Mouse (Mus musculus) mouse trophoblast stem cell (cell line): ENCODE measurements around the gene Pacrg.

Experiments used
- in situ Hi-C, 2 experiments: fragments of 300-500 bp; cut with MseI, MboI; formaldehyde crosslinking; loops; 2 replicates in 1 of 2; 3 replicates in 1 of 2; pipeline ENCODE4 v1.15.1; 2025

Gene Pacrg

DNA sequence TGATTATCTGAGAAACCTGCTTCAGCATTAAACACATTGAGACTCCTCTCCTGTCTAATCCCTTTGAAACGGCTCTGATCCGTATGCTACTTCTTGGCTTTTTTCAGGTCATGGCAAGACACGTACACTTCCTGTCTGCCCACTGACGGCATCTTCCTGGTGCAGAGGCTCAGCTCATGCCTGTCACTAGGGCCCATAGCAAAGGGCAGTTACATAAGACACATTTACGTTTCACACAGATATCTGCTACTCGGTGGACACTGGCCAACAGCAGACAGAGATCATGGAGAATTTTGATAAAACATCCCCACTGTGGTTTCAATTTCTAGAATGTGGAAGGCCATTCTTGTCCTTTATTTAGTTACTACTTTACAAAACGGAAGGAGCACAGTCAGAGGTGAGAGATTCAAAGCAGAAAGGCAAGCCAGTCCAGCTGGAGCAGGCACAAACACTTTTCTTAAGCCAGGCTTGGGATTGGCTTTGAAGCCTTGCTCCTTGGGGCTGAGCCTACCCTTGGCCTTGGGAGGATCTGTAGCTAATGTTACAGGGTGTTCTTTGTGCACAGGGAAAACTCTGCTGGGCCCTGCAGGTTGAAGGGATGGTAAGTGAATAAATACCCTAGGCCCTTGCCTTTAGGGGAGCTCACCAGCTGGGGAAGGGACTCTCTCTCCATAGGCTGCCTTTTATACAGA is 432.9 kb downstream of the Pacrg start:
- in situ Hi-C loops: no loop called here

DNA sequence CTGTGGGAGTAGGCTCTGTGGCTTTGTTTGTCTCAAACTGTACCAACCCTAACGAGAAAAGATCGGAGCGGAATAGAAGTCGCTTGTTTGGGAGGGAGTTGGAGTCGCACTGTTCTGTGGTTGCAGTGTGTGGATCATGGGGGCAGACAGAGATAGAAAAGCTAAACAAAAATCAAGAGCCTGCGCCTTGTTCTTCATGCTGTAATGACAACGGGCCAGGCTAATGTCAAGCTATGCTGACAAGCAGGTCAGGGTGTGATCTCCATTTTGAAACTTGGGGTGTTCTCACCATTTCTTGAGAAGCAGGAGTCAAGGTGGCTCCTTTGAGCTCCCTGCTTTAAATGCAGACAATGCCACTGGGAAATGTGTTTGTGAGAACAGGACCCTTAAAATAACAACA is 433.8 kb downstream of the Pacrg start:
- in situ Hi-C loops: no loop called here

DNA sequence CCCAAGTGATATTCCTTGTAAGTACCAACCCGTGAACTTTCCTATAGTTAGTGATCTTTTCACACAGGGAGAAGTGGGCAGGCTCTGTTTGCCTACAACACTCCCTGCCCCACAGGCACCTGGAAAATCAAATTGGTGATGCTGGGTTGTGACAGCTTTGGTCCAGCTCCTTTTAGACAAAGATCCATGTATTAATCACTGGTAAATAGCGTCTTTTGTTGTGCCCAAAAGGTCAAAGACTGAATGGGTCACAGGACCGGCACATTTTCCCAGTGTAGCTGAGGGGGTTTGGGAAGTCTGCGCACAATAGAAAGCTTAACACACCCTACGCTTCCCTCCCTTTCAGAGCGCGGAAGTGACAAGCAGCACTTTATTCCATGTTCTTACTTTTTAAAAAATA is 434.2 kb downstream of the Pacrg start:
- in situ Hi-C loops: no loop called here

DNA sequence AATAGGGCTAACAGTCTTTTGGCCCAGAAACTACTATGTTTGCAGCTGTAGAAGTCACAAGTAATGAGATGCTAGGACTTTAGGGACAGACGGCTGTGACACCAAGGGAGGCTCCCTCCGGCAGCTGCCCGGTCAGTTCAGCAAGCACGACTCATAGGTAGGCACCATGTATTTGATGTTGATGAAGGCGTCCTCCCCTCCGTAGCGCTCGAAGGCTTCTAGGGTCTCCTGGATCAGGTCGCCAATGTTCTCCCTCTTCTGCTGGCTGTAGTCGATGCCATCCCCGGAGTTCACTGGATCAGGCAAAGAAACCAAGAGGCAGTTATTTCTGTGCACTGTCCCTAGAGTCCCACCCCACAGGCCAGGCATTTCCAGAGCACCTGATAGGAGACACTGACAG is 436.9 kb downstream of the Pacrg start:
- in situ Hi-C loops: no loop called here

- in situ Hi-C loops: no loop called here
These were observed 438.0 kb downstream of the Pacrg start for GRCm38 (mm10) chr17:10402064-10402640.

- in situ Hi-C loops: no loop called here
These were observed 438.6 kb downstream of the Pacrg start for GRCm38 (mm10) chr17:10401529-10401928.

DNA sequence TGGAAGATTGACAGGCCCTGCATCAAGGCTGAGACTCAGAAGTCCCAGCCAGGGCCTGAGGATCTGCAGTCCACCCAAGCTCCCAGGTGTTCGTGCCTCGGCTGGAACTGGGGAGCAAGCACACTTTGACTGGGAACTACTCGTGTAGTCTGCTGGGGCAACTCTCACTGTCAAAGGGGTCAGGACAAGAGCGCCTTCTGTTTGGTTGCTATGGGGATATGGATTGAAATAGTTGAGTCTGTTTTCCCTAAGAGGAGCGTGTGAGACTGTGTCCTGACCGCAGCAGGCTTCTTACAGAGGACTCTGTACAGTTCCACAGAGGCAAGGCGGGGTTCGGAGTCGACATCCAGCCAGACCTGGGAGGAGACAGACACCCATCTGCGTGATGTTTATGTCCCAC is 440.4 kb downstream of the Pacrg start:
- in situ Hi-C loops: no loop called here

DNA sequence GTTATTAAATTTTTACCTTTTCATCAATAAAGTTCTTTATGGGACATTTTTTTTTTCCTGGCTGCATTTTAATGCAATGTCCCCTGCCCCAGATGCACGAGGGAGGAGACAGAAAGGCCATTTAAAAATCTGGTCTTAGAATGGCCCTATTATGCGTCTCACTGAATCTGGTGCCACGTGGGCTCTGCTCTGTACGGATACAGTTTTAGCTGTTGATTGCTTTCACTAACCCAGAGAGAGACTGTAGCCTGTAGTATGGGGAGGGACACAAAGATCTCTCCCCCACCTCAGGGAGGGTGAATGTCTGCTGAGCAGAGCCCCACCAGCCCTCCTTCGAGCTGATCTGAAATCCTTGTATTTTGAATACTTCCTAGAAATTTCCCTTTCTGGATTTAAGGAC is 441.2 kb downstream of the Pacrg start:
- in situ Hi-C loops: no loop called here

GRCm38 (mm10) chr17:10397924-10398627 is 442.0 kb downstream of the Pacrg start:
- in situ Hi-C loops: no loop called here

- in situ Hi-C loops: no loop called here
These were observed 442.8 kb downstream of the Pacrg start for GRCm38 (mm10) chr17:10397336-10397735.

DNA sequence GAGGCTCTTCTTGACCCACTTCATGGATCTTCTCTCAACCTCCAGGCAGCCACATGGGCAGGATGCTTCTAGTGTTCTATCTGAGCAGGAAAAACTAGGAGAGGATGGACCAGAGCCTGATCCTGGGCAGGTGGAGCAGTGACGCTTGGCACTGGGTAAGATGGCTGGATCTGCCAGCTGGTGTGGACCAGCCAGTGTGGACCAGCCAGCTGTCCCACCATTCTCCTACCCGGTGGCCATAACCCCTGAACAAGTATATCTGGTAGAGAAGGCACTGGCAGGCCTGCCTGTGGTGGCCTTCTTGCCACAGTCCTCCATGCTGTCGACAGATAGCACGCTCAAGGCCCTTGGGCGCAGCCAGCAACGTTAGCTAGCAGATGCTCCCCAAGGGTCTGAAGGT is 443.2 kb downstream of the Pacrg start:
- in situ Hi-C loops: no loop called here

DNA sequence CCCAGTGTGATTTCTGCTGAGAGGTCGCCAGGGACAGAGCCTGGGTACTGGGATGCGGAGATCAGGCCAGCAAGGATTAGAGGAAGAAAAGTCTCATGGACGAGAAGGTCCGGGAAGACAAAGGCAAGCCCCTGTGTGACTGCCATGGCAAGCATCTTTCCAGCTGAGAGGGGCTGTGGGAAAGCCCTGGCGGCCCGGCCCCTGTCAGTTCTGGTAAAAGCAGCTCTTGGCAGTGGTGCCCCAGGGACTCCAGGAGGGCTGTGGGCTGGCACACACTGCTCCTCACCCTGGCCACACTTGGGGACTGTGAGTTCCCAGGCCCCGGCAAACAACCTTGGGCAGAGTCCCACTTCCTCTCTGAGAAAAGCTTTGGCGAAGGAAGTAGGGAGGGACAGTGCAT is 445.3 kb downstream of the Pacrg start:
- in situ Hi-C loops: no loop called here

DNA sequence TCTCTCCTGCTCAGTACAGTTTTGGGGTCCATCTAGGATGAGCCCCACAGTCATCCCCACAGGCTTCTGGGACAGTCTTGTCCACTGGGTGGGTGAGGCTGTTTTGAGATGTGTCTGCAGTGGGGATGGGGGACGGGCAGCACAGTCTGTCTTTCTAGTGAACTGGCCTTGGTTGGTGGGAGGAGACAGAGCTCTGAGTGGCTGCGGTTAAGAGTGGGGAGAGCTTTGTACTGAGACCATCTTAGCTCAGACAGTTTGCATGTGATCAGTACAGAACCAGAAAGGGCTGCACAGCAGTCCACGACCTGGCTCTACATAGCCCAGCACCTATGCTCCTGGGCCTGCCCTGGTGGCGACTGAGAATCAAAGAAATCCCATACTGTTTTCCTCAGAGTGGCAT is 446.3 kb downstream of the Pacrg start:
- in situ Hi-C loops: no loop called here

DNA sequence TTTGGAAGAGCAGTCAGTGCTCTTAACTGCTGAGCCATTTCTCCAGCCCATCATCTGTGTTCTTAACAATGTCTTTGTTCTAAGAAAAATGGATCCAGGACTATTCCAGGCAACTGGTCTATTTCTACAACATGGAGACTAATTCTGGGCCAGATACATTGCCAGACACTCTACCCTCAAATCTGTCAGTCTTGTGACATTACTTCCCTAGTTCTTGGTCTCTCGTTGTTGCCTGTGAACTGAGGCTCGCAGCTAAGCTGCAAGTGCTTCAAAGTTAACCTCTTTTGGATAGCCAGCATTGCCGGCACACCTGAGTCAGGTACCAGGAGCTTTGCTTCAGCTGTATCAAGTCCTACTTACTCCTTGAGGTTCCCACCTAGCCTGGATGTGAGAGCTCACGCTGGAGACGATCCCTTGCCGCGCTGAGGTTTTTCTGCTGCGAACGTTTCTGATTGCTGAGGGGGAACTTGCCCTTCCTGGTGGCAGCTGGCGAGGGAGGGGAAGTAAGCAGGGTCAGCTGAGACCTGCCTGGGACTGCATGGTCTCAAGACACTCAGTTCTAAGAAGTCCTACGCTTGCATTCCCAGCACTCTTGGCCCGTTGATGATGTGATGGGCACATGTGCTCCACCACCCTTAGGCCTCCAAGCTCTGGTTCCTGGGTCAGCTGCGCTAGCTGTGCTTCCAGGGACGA is 447.6 kb downstream of the Pacrg start:
- in situ Hi-C loops: no loop called here

DNA sequence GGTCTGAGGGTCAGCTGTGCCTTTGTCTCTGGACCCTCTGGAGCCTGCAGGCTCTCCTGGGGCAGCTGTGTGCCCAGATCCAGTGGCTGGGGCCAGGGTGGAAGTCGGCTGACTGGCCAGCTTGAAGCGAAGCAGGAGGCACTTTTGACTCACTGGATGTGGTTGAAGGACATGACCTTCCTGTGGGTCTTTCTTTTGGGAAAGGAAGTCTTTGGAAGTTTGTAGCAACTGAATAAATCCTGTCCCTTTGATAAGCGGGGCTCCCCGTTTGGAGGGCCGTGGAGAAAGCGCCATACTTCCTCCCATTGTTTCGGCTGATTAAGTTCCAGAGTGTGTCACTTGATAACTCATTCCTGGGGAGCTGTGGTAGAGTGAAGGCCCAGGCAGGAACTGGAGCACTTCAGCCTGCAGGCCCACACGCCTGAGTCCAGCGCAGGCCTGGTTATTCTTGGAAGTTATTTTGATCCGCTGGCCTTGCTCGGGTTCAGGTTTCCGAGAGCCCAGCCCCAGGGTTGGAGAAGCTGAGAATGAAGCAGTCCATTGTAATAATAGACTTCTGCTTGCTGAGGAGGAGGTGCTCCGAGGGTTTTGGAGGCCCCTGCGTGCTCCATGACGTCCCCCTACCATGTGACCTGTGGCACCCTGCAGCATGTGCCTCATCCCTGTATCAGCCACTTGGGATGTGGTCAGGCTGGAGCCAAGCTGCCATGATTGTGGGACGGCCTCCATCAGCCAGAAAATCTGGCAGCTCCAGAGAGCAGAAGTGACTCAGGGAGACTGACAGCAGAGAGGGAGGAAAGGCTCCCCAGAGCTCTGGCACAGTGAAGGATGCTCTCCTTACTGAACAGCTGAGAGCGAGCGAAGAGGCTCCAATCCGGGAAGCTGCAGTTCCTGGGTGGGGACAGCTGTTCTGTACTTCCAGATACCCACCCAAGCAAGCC is 449.6 kb downstream of the Pacrg start:
- in situ Hi-C loops: no loop called here

DNA sequence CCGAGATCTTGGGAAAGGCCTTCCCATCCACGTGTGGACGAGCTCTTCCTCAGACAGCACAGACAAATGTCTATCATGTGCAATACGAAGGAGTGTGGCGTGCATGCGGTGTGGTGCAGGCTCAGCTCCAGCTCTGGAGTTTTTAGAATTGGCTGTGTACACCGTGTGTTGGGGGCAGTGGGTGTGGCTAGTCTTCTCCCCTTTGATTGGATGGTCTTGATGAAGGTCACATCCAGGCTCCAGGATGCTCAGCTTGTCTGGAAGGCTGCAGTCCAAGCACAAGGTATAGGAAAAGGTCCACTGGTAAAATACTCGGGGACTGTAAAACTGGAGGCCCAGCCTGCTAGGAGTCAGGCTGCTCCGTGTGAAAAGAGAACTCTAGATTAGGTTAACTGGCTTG is 450.4 kb downstream of the Pacrg start:
- in situ Hi-C loops: no loop called here

DNA sequence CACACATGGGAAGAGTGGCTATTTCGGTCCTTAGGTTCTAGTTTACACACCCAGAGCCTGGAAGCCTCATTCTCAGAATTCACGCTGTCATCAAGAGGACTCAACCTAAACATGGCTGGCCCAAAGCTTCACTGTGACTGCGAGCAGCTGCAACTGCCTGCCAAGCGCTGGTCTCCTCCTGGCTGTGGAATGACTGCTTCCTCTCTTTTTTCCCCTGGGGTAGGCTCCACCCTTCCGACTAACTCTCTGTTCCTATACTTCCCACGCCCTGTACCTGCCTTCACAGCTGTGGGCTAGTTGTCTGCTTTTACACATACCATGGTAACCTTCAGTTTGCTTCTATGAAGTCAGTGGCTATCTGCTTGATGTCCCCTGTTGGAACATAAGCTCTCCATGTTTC is 453.6 kb downstream of the Pacrg start:
- in situ Hi-C loops: no loop called here

GRCm38 (mm10) chr17:10383406-10383805 is 456.7 kb downstream of the Pacrg start:
- in situ Hi-C loops: no loop called here

DNA sequence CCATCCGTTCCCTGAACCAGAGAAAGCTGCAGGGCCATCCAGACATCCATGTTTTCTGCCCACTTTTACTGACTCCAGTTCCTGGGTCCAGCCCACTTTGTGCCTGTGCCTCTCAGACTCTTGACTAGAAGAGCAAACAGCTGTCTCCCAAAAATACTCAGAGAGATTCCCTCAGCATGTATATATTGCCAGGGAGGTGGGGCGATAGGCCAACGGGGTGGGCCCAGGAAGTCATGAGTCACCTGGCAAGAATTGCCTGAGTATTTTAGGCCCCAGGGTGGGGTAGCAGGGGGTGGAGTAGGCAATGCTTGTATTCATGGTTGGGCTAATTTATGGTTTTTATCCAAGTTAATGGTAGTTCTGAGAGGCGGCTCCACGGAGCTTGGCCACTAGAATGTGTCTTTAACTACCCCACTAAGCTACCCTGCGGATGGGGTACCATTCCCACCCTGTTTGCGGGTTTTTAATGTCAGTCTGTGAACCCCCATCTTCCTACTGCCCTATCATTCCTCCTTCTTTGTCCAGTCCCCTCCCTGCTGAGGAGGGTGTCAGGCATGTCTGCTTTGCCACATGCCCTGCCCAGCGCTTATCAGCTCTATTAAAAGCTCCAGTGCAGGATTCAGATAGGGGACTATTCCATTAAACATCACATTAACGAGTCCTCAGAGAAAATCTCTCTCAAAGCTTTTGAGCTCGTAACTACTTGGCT is 461.5 kb downstream of the Pacrg start:
- in situ Hi-C loops: no loop called here

- in situ Hi-C loops: no loop called here
These were observed 462.5 kb downstream of the Pacrg start for GRCm38 (mm10) chr17:10377606-10378005.

DNA sequence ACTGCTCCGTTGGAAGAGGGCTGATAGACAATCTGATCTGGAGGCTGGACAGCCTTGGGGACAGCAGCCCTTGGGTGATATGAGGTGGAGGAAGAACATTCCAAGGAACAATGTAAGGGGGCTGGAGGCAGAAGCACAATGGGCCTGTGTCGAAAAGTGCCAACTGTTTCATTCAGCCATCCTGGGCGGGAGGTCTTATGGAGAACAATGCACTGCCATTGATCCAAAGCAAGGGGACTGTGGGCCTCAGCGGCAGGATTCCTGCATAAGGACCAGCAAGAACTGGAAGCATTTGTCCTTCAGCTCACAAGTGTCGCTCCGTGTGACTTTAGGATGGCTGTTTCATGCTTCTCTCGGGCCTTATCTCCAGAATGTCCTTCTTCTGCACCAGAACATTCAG is 465.8 kb downstream of the Pacrg start:
- in situ Hi-C loops: no loop called here
